Mouse (Mus musculus) kidney, adult 18-20 months (tissue): Measurements from ENCODE around the gene Gm49333.
A peak's percentile ranks its signal among the peaks of the same experiment; 100 is the strongest.

Experiments
- DNase-seq: peaks from one replicate; pipeline ENCODE4 v3.0.0; 2021

Gm49333 gene

GRCm38 (mm10) chr16:20692241-20692965 lies 81.0 kb downstream of the Gm49333 start:
- no peak for DNase-seq

GRCm38 (mm10) chr16:20693111-20693701 lies 81.8 kb downstream of the Gm49333 start, which contains the start of gene Fam131a:
Fam131a (plus strand) TSS chr16:20693241.
- peak; percentile 88 for DNase-seq

GRCm38 (mm10) chr16:20694781-20695180 lies 83.4 kb downstream of the Gm49333 start:
- DNase-seq = no peak
